8 mouse cellular contexts compared by ENCODE assay signal in genomic region chr14:51026391-51027133, GRCm38 (mm10). TPM values are rescaled to one million over a fixed set of nuclear protein-coding genes. Genes with fewer than 3 reads are reported as not detected.
DNase-seq lines count a peak whose midpoint lies in the region; ATAC-seq and TF ChIP-seq lines count a peak whose summit lies in the region.

No protein-coding gene starts in this region.

- no peaks in the 10 kb centered on the region for H3K27me3 ChIP-seq in kidney, embryonic 15.5 days
- no peaks in the 10 kb centered on the region for H3K27me3 ChIP-seq in limb, embryonic 14.5 days (ENCODE audit: control insufficient read depth, insufficient read depth, low read length)
- H3K27me3 ChIP-seq in stomach, postnatal 0 days (ENCODE audit: control insufficient read depth, insufficient read depth, low read length): no peaks in the 10 kb centered on the region

- WGBS in kidney, embryonic 15.5 days: 39% methylated on average over 5 of the region's 5 CpGs
- WGBS in limb, embryonic 14.5 days: 28% methylated on average over 5 of the region's 5 CpGs
- WGBS in stomach, postnatal 0 days: 38% methylated on average over 5 of the region's 5 CpGs

- peak; percentile 93 for TF ChIP-seq CTCF in stomach, postnatal 0 days (IDR thresholded peaks at IDR 0.05; ENCODE audit: low read depth)

- DNase-seq in 416B (ENCODE audit: low read depth): peak; percentile 89
- peak; percentile 75 for DNase-seq in T-cell, adult 2 months (ENCODE audit: low spot score)
- DNase-seq in cerebellum, postnatal 25 days: peak; percentile 55 to 78
- peak; percentile 40 for DNase-seq in gastrocnemius, postnatal 10 days
- DNase-seq in limb, embryonic 14.5 days (ENCODE audit: low spot score): peak; percentile 87
- DNase-seq in naive thymus-derived CD4-positive, alpha-beta T cell, adult 2 months (ENCODE audit: low read depth): peak; percentile 92
- DNase-seq in stomach, postnatal 0 days (ENCODE audit: low spot score): peak; percentile 70

- no peak overlapping the region for H3K4me2 ChIP-seq in kidney, embryonic 15.5 days
- H3K4me2 ChIP-seq in limb, embryonic 14.5 days (replicated peaks; ENCODE audit: low read depth, low read length, severe bottlenecking): no peak overlapping the region
- no peak overlapping the region for H3K4me2 ChIP-seq in stomach, postnatal 0 days (replicated peaks; ENCODE audit: low read depth)

- H3K9me3 ChIP-seq in kidney, embryonic 15.5 days (replicated peaks): no peaks in the 10 kb centered on the region
- no peaks in the 10 kb centered on the region for H3K9me3 ChIP-seq in limb, embryonic 14.5 days (ENCODE audit: control insufficient read depth, low read length)
- no peaks in the 10 kb centered on the region for H3K9me3 ChIP-seq in stomach, postnatal 0 days (ENCODE audit: control insufficient read depth, low read length)

- no peaks in the 10 kb centered on the region for H3K4me1 ChIP-seq in kidney, embryonic 15.5 days
- H3K4me1 ChIP-seq in limb, embryonic 14.5 days (ENCODE audit: control insufficient read depth, insufficient read depth, low read length): no peaks in the 10 kb centered on the region
- no peaks in the 10 kb centered on the region for H3K4me1 ChIP-seq in stomach, postnatal 0 days (replicated peaks; ENCODE audit: control insufficient read depth, insufficient read depth)

- no peak overlapping the region for H3K27ac ChIP-seq in kidney, embryonic 15.5 days
- H3K27ac ChIP-seq in limb, embryonic 14.5 days (replicated peaks; ENCODE audit: low read depth, low read length): no peak overlapping the region
- no peak overlapping the region for H3K27ac ChIP-seq in stomach, postnatal 0 days (replicated peaks)

- H3K9ac ChIP-seq in kidney, embryonic 15.5 days: no peak overlapping the region
- H3K9ac ChIP-seq in limb, embryonic 14.5 days (ENCODE audit: low read depth, low read length, severe bottlenecking): no peak overlapping the region
- no peak overlapping the region for H3K9ac ChIP-seq in stomach, postnatal 0 days (ENCODE audit: low read length)

- no peak for TF ChIP-seq POLR2A in limb, embryonic 14.5 days (IDR thresholded peaks at IDR 0.05; ENCODE audit: borderline replicate concordance, extremely low read depth, insufficient read depth, insufficient read length)

- H3K36me3 ChIP-seq in kidney, embryonic 15.5 days: no peaks in the 10 kb centered on the region
- H3K36me3 ChIP-seq in limb, embryonic 14.5 days (ENCODE audit: control insufficient read depth, insufficient read depth, low read length): no peaks in the 10 kb centered on the region
- H3K36me3 ChIP-seq in stomach, postnatal 0 days (ENCODE audit: control insufficient read depth, insufficient read depth, low read length): no peaks in the 10 kb centered on the region

- peak; percentile 79; the same call in 1 of the 2 replicates for ATAC-seq in kidney, embryonic 15.5 days (replicated peaks; ENCODE audit: low FRiP score)
- peak; percentile 50 for ATAC-seq in limb, embryonic 14.5 days (ENCODE audit: low FRiP score, low read depth)
- no peak for ATAC-seq in stomach, postnatal 0 days (ENCODE audit: low FRiP score, low TSS enrichment)

- no peak for TF ChIP-seq EP300 in stomach, postnatal 0 days (optimal IDR thresholded peaks at IDR 0.05)

- H3K4me3 ChIP-seq in kidney, embryonic 15.5 days (replicated peaks): no peak overlapping the region
- no peak overlapping the region for H3K4me3 ChIP-seq in limb, embryonic 14.5 days (replicated peaks; ENCODE audit: low read length)
- no peak overlapping the region for H3K4me3 ChIP-seq in stomach, postnatal 0 days (ENCODE audit: low read depth, low read length)

RNA-seq across cellular contexts. Expression of gene Rnase9, which starts 15.1 kb away (rescaled TPM):
- not detected for total RNA-seq in gastrocnemius, postnatal 10 days (2021)
- 0.17 TPM in 1 of 2 replicates, not detected in the other for polyA plus RNA-seq in kidney, embryonic 15.5 days (2015; fragmentation: Nextera tagmentation; extraction: Ambion mirVana)
- polyA plus RNA-seq in limb, embryonic 14.5 days (2012; rRNA removed): 0.05 TPM in 1 of 2 replicates, not detected in the other
- polyA plus RNA-seq in limb, embryonic 14.5 days (2014; fragmentation: Nextera tagmentation; extraction: Ambion mirVana): not detected in 2 replicates
- not detected in 2 replicates for polyA plus RNA-seq in stomach, postnatal 0 days (2015; fragmentation: Nextera tagmentation; extraction: Ambion mirVana)

RNA-seq across cellular contexts. Expression of gene Rnase10, which starts 19.0 kb away (rescaled TPM):
- total RNA-seq in gastrocnemius, postnatal 10 days (2021): under 1 TPM in 1 of 2 experiments, not detected in 1; 0.23 TPM
- not detected in 2 replicates for polyA plus RNA-seq in kidney, embryonic 15.5 days (2015; fragmentation: Nextera tagmentation; extraction: Ambion mirVana)
- polyA plus RNA-seq in limb, embryonic 14.5 days (2012; rRNA removed): 0.13 and 0.18 TPM in 2 replicates
- not detected in 2 replicates for polyA plus RNA-seq in limb, embryonic 14.5 days (2014; fragmentation: Nextera tagmentation; extraction: Ambion mirVana)
- 0.11 and 0.23 TPM in 2 replicates for polyA plus RNA-seq in stomach, postnatal 0 days (2015; fragmentation: Nextera tagmentation; extraction: Ambion mirVana)

RNA-seq across cellular contexts. Expression of gene Rnase11, which starts 23.4 kb away (rescaled TPM):
- not detected for total RNA-seq in gastrocnemius, postnatal 10 days (2021)
- polyA plus RNA-seq in kidney, embryonic 15.5 days (2015; fragmentation: Nextera tagmentation; extraction: Ambion mirVana): 0.38 TPM in 1 of 2 replicates, not detected in the other
- not detected in 2 replicates for polyA plus RNA-seq in limb, embryonic 14.5 days (2012; rRNA removed)
- polyA plus RNA-seq in limb, embryonic 14.5 days (2014; fragmentation: Nextera tagmentation; extraction: Ambion mirVana): not detected in 2 replicates
- not detected in 2 replicates for polyA plus RNA-seq in stomach, postnatal 0 days (2015; fragmentation: Nextera tagmentation; extraction: Ambion mirVana)

RNA-seq across cellular contexts. Expression of gene Rnase12, which starts 30.9 kb away (rescaled TPM):
- total RNA-seq in gastrocnemius, postnatal 10 days (2021): not detected
- polyA plus RNA-seq in kidney, embryonic 15.5 days (2015; fragmentation: Nextera tagmentation; extraction: Ambion mirVana): 10.2 and 11.1 TPM in 2 replicates
- 0.14 and 0.17 TPM in 2 replicates for polyA plus RNA-seq in limb, embryonic 14.5 days (2012; rRNA removed)
- not detected in 2 replicates for polyA plus RNA-seq in limb, embryonic 14.5 days (2014; fragmentation: Nextera tagmentation; extraction: Ambion mirVana)
- polyA plus RNA-seq in stomach, postnatal 0 days (2015; fragmentation: Nextera tagmentation; extraction: Ambion mirVana): 0.52 and 0.57 TPM in 2 replicates

RNA-seq across cellular contexts. Expression of gene Olfr750, which starts 47.7 kb away (rescaled TPM):
- not detected for total RNA-seq in gastrocnemius, postnatal 10 days (2021)
- 0.04 TPM in 1 of 2 replicates, not detected in the other for polyA plus RNA-seq in kidney, embryonic 15.5 days (2015; fragmentation: Nextera tagmentation; extraction: Ambion mirVana)
- polyA plus RNA-seq in limb, embryonic 14.5 days (2012; rRNA removed): not detected in 2 replicates
- not detected in 2 replicates for polyA plus RNA-seq in limb, embryonic 14.5 days (2014; fragmentation: Nextera tagmentation; extraction: Ambion mirVana)
- not detected in 2 replicates for polyA plus RNA-seq in stomach, postnatal 0 days (2015; fragmentation: Nextera tagmentation; extraction: Ambion mirVana)

Comparison
In these comparisons a context has a peak if more than half of its experiments do, and no peak if none do; other contexts are left out.
1. DNase-seq: peak in every context shown above with its lines; median percentile 92 in naive thymus-derived CD4-positive, alpha-beta T cell, adult 2 months; 89 in 416B; 87 in limb, embryonic 14.5 days; 75 in T-cell, adult 2 months; 70 in stomach, postnatal 0 days; 66 in cerebellum, postnatal 25 days; 40 in gastrocnemius, postnatal 10 days.